In genomic region chr6:135797371-135798033, GRCm38 (mm10) we compare ENCODE assay signal across 23 mouse cellular contexts.
A peak's percentile ranks its signal among the peaks of the same experiment; 100 is the strongest.
DNase-seq lines count a peak whose midpoint lies in the region; ATAC-seq and TF ChIP-seq lines count a peak whose summit lies in the region.
"Had no signal": no experiment of that assay in that cellular context is flagged by ENCODE, and none has a peak within 500 bp of the region (broad histone marks: within the 10 kb centered on the region; RNA-seq: fewer than 3 reads in every experiment).

No protein-coding gene starts in this region.

- intact Hi-C loops in heart, postnatal 14 days (cut with DNase I): no loop called here

- peak overlapping the region; percentile 90 for H3K27ac ChIP-seq in layer of hippocampus, adult 2 months
- no peak overlapping the region for H3K27ac ChIP-seq in hindbrain, postnatal 0 days
- H3K27ac ChIP-seq: embryonic facial prominence, embryonic 13.5 days; forebrain, embryonic 12.5 days; heart, embryonic 13.5 days; liver, embryonic 13.5 days; midbrain, embryonic 12.5 days; neural tube, embryonic 15.5 days had no signal

- H3K4me3 ChIP-seq in layer of hippocampus, adult 2 months: no peak overlapping the region
- H3K4me3 ChIP-seq in hindbrain, postnatal 0 days (ENCODE audit: low read length): no peak overlapping the region
- H3K4me3 ChIP-seq: embryonic facial prominence, embryonic 13.5 days; erythroblast, embryonic 14.5 days; forebrain, embryonic 12.5 days; heart, embryonic 13.5 days; liver, embryonic 13.5 days; midbrain, embryonic 12.5 days; neural tube, embryonic 15.5 days had no signal

- no peaks in the 10 kb centered on the region for H3K36me3 ChIP-seq in hindbrain, postnatal 0 days (ENCODE audit: insufficient read depth, low read length)
- H3K36me3 ChIP-seq: embryonic facial prominence, embryonic 13.5 days; forebrain, embryonic 12.5 days; heart, embryonic 13.5 days; liver, embryonic 13.5 days; midbrain, embryonic 12.5 days; neural tube, embryonic 15.5 days had no signal

- TF ChIP-seq CTCF in layer of hippocampus, adult 2 months (conservative IDR thresholded peaks at IDR 0.05): no peak
- no peak for TF ChIP-seq CTCF in hindbrain, postnatal 0 days (IDR thresholded peaks at IDR 0.05; ENCODE audit: low read depth)

- H3K9ac ChIP-seq in hindbrain, postnatal 0 days (replicated peaks; ENCODE audit: low read length): no peak overlapping the region
- H3K9ac ChIP-seq: embryonic facial prominence, embryonic 13.5 days; forebrain, embryonic 12.5 days; heart, embryonic 13.5 days; liver, embryonic 13.5 days; midbrain, embryonic 12.5 days; neural tube, embryonic 15.5 days had no signal

- ATAC-seq in hindbrain, postnatal 0 days: no peak
- ATAC-seq: intestine, postnatal 0 days had no signal

- 83% methylated on average over 10 of the region's 10 CpGs for WGBS in hindbrain, postnatal 0 days

- no peaks in the 10 kb centered on the region for H3K9me3 ChIP-seq in hindbrain, postnatal 0 days (ENCODE audit: low read length)
- H3K9me3 ChIP-seq: embryonic facial prominence, embryonic 13.5 days; forebrain, embryonic 12.5 days; heart, embryonic 13.5 days; liver, embryonic 13.5 days; midbrain, embryonic 12.5 days; neural tube, embryonic 15.5 days had no signal

- no peaks in the 10 kb centered on the region for H3K27me3 ChIP-seq in hindbrain, postnatal 0 days (ENCODE audit: insufficient read depth, low read length)
- H3K27me3 ChIP-seq: embryonic facial prominence, embryonic 13.5 days; heart, embryonic 13.5 days; liver, embryonic 13.5 days; midbrain, embryonic 12.5 days; neural tube, embryonic 15.5 days had no signal

- no peak overlapping the region for H3K4me2 ChIP-seq in hindbrain, postnatal 0 days (ENCODE audit: low read depth, low read length)
- H3K4me2 ChIP-seq: embryonic facial prominence, embryonic 13.5 days; forebrain, embryonic 12.5 days; heart, embryonic 13.5 days; liver, embryonic 13.5 days; midbrain, embryonic 12.5 days; neural tube, embryonic 15.5 days had no signal

- no peaks in the 10 kb centered on the region for H3K4me1 ChIP-seq in hindbrain, postnatal 0 days (ENCODE audit: insufficient read depth, low read length)
- H3K4me1 ChIP-seq: forebrain, embryonic 12.5 days; liver, embryonic 13.5 days; midbrain, embryonic 12.5 days had no signal

- DNase-seq in frontal cortex, postnatal 36 days (ENCODE audit: low spot score in 2 of 2): peak; percentile 56 to 57
- DNase-seq in frontal cortex, postnatal 10 days (ENCODE audit: low spot score in 2 of 2): no peak
- peak; percentile 5 for DNase-seq in heart, postnatal 4 days
- DNase-seq in heart, postnatal 14 days: no peak
- no peak for DNase-seq in layer of hippocampus, adult 2 months (ENCODE audit: low spot score in 2 of 2)
- DNase-seq in layer of hippocampus, postnatal 25 days (ENCODE audit: extremely low spot score in 1 of 2, low spot score in 1 of 2): no peak
- DNase-seq in brain, adult 2 months (ENCODE audit: low read depth, low spot score): peak; percentile 85
- no peak for DNase-seq in hindbrain, postnatal 0 days (ENCODE audit: low spot score)
- DNase-seq: adrenal gland, postnatal 10 days; cerebellum, postnatal 25 days; embryo, embryonic 11 days; layer of hippocampus, adult 9-11 months; liver, embryonic 13.5 days; lung, adult 2 months; lung, postnatal 14 days; spleen, adult 18-20 months had no signal

Comparison
In these comparisons a context has a peak if more than half of its experiments do, and no peak if none do; other contexts are left out.
1. DNase-seq: peak in frontal cortex, postnatal 36 days (2 of 2), heart, postnatal 4 days (single experiment) and brain, adult 2 months (single experiment); none in frontal cortex, postnatal 10 days (0 of 2), heart, postnatal 14 days (0 of 2), layer of hippocampus, adult 2 months (0 of 2), layer of hippocampus, postnatal 25 days (0 of 2) and hindbrain, postnatal 0 days (single experiment).